ENCODE assay signal across 24 mouse cellular contexts in genomic region chr5:121890925-121891324, GRCm38 (mm10). TPM values are rescaled to one million over a fixed set of nuclear protein-coding genes. Genes with fewer than 3 reads are reported as not detected.
DNase-seq lines count a peak whose midpoint lies in the region; ATAC-seq and TF ChIP-seq lines count a peak whose summit lies in the region.
"Had no signal": no experiment of that assay in that cellular context is flagged by ENCODE, and none has a peak within 500 bp of the region (broad histone marks: within the 10 kb centered on the region; RNA-seq: fewer than 3 reads in every experiment).

No protein-coding gene starts in this region.

- H3K9me3 ChIP-seq in forebrain, embryonic 15.5 days, result no peaks in the 10 kb centered on the region
- H3K9me3 ChIP-seq in forebrain, postnatal 0 days (ENCODE audit: low read length), result no peaks in the 10 kb centered on the region
- H3K9me3 ChIP-seq in E14TG2a.4 (ENCODE audit: low read length), result peaks cover 5% of the 10 kb centered on the region; the same call in 1 of the 2 replicates
- H3K9me3 ChIP-seq: embryonic facial prominence, embryonic 12.5 days; embryonic facial prominence, embryonic 15.5 days; heart, embryonic 15.5 days had no signal

- no peak overlapping the region for H3K4me3 ChIP-seq in forebrain, embryonic 15.5 days
- H3K4me3 ChIP-seq in forebrain, postnatal 0 days (ENCODE audit: low read depth, low read length), result no peak overlapping the region
- H3K4me3 ChIP-seq in left cerebral cortex, adult 2 months, result no peak overlapping the region
- 0 out of 2 replicates have a peak overlapping the region, but pooled peaks have one; percentile 0 for H3K4me3 ChIP-seq in E14TG2a.4 (replicated peaks; ENCODE audit: low read length)
- H3K4me3 ChIP-seq: embryonic facial prominence, embryonic 12.5 days; embryonic facial prominence, embryonic 15.5 days; heart, embryonic 12.5 days; heart, embryonic 15.5 days had no signal

- TF ChIP-seq CTCF in forebrain, postnatal 0 days (IDR thresholded peaks at IDR 0.05; ENCODE audit: low read depth), result no peak
- TF ChIP-seq CTCF in left cerebral cortex, adult 2 months (IDR thresholded peaks at IDR 0.05), result no peak
- no peak for TF ChIP-seq CTCF in E14TG2a.4 (conservative IDR thresholded peaks at IDR 0.05; ENCODE audit: low read length)

- DNase-seq in forebrain, postnatal 0 days, result no peak
- DNase-seq in left cerebral cortex, adult 2 months (ENCODE audit: extremely low spot score in 1 of 2, low spot score in 2 of 2), result no peak
- DNase-seq in left cerebral cortex, adult 18-20 months (ENCODE audit: low spot score in 2 of 2), result no peak
- DNase-seq in ZHBTc4 (ENCODE audit: low read depth, low spot score), result peak; percentile 51
- no peak for DNase-seq in ovary, adult 18-20 months (ENCODE audit: low spot score)
- DNase-seq: adrenal gland, postnatal 10 days; adrenal gland, postnatal 36 days; cerebellum, adult 18-20 months; cerebellum, adult 9-11 months; cerebellum, postnatal 25 days; gastrocnemius, postnatal 10 days; gastrocnemius, postnatal 36 days; heart, postnatal 10 days; heart, postnatal 36 days had no signal

- H3K4me1 ChIP-seq in forebrain, embryonic 15.5 days, result peaks cover 52% of the 10 kb centered on the region
- peaks cover 12% of the 10 kb centered on the region; the same call in 1 of the 2 replicates for H3K4me1 ChIP-seq in forebrain, postnatal 0 days (ENCODE audit: insufficient read depth)
- H3K4me1 ChIP-seq in E14TG2a.4 (replicated peaks; ENCODE audit: low read depth, low read length), result peaks cover 64% of the 10 kb centered on the region
- H3K4me1 ChIP-seq: embryonic facial prominence, embryonic 12.5 days; heart, embryonic 15.5 days had no signal

- no peak overlapping the region for H3K9ac ChIP-seq in forebrain, embryonic 15.5 days (replicated peaks)
- no peak overlapping the region for H3K9ac ChIP-seq in forebrain, postnatal 0 days
- H3K9ac ChIP-seq: embryonic facial prominence, embryonic 12.5 days; embryonic facial prominence, embryonic 15.5 days; heart, embryonic 12.5 days; heart, embryonic 15.5 days had no signal

- WGBS in forebrain, embryonic 15.5 days, result 92% methylated on average over 7 of the region's 7 CpGs
- WGBS in forebrain, postnatal 0 days, result 92% methylated on average over 7 of the region's 7 CpGs

- no peak overlapping the region for H3K4me2 ChIP-seq in forebrain, embryonic 15.5 days (replicated peaks)
- H3K4me2 ChIP-seq in forebrain, postnatal 0 days (ENCODE audit: low read depth), result no peak overlapping the region
- H3K4me2 ChIP-seq: embryonic facial prominence, embryonic 12.5 days; embryonic facial prominence, embryonic 15.5 days; heart, embryonic 12.5 days; heart, embryonic 15.5 days had no signal

- H3K27ac ChIP-seq in forebrain, embryonic 15.5 days (replicated peaks), result 0 out of 2 replicates have a peak overlapping the region, but pooled peaks have one; percentile 88
- no peak overlapping the region for H3K27ac ChIP-seq in forebrain, postnatal 0 days (ENCODE audit: low read depth, low read length)
- H3K27ac ChIP-seq in left cerebral cortex, adult 2 months, result peak overlapping the region; percentile 49; the same call in 1 of the 2 replicates
- H3K27ac ChIP-seq: embryonic facial prominence, embryonic 12.5 days; embryonic facial prominence, embryonic 15.5 days; heart, embryonic 15.5 days; hindbrain, postnatal 0 days had no signal

- H3K27me3 ChIP-seq in forebrain, embryonic 15.5 days, result no peaks in the 10 kb centered on the region
- H3K27me3 ChIP-seq in forebrain, postnatal 0 days (ENCODE audit: insufficient read depth, low read length), result no peaks in the 10 kb centered on the region
- H3K27me3 ChIP-seq in E14TG2a.4 (ENCODE audit: insufficient read depth, low read length), result peaks cover 13% of the 10 kb centered on the region
- H3K27me3 ChIP-seq: embryonic facial prominence, embryonic 12.5 days; embryonic facial prominence, embryonic 15.5 days; heart, embryonic 12.5 days had no signal

- H3K36me3 ChIP-seq in forebrain, embryonic 15.5 days, result no peaks in the 10 kb centered on the region
- H3K36me3 ChIP-seq in forebrain, postnatal 0 days (ENCODE audit: insufficient read depth), result 0 out of 2 replicates have a peak, but pooled peaks cover 5% of the 10 kb centered on the region
- H3K36me3 ChIP-seq in E14TG2a.4 (ENCODE audit: insufficient read depth, low read length), result no peaks in the 10 kb centered on the region
- H3K36me3 ChIP-seq: embryonic facial prominence, embryonic 12.5 days; embryonic facial prominence, embryonic 15.5 days; heart, embryonic 15.5 days had no signal

- ATAC-seq in forebrain, embryonic 15.5 days (replicated peaks), result no peak
- no peak for ATAC-seq in forebrain, postnatal 0 days
- ATAC-seq in inflammation-experienced regulatory T-cells, adult 6 months, result no peak
- ATAC-seq: forebrain, embryonic 14.5 days; hindbrain, postnatal 0 days; intestine, postnatal 0 days had no signal

- intact Hi-C loops in left cerebral cortex, adult 2 months (cut with DNase I), result loop anchor here (5.0 kb wide), 2 partner anchors 156 to 196 kb away; no protein-coding TSS in a partner anchor

RNA-seq across cellular contexts. Expression of gene Pheta1, which starts 42.1 kb away (rescaled TPM):
- polyA plus RNA-seq in forebrain, embryonic 15.5 days (2015; fragmentation: Nextera tagmentation; extraction: Ambion mirVana), result 58.9 and 59.3 TPM in 2 replicates
- total RNA-seq in forebrain, postnatal 0 days (2014; rRNA removed), result 49.7 and 51.5 TPM in 2 replicates
- polyA plus RNA-seq in forebrain, postnatal 0 days (2015; fragmentation: Nextera tagmentation; extraction: Ambion mirVana), result 36.3 and 38.7 TPM in 2 replicates
- total RNA-seq in left cerebral cortex, adult 2 months (2021), result 10 to 100 TPM in 1 of 2 experiments, 1 to 10 TPM in 1; 8.9 to 10.5 TPM
- total RNA-seq in left cerebral cortex, adult 18-20 months (2021), result 10 to 100 TPM in 1 of 2 experiments, 1 to 10 TPM in 1; 9.8 to 10.1 TPM
- polyA plus RNA-seq in inflammation-experienced regulatory T-cells, adult 6 months (2017; shearing (Covaris generic)), result 1 to 10 TPM in 2 of 3 experiments, under 1 TPM in 1; 0.25 to 1.5 (median 1.0) TPM

RNA-seq across cellular contexts. Expression of gene Sh2b3, which starts 53.5 kb away (rescaled TPM):
- 5.9 and 6.7 TPM in 2 replicates for polyA plus RNA-seq in forebrain, embryonic 15.5 days (2015; fragmentation: Nextera tagmentation; extraction: Ambion mirVana)
- total RNA-seq in forebrain, postnatal 0 days (2014; rRNA removed), result 11.7 and 14.1 TPM in 2 replicates
- 4.6 and 6.2 TPM in 2 replicates for polyA plus RNA-seq in forebrain, postnatal 0 days (2015; fragmentation: Nextera tagmentation; extraction: Ambion mirVana)
- 10 to 100 TPM; 21.2 to 27.5 TPM for total RNA-seq in left cerebral cortex, adult 2 months (2021)
- 10 to 100 TPM; 24.3 to 26.4 TPM for total RNA-seq in left cerebral cortex, adult 18-20 months (2021)
- polyA plus RNA-seq in inflammation-experienced regulatory T-cells, adult 6 months (2017; shearing (Covaris generic)), result 10 to 100 TPM in 2 of 3 experiments, 1 to 10 TPM in 1; 4.6 to 15.4 (median 13.6) TPM
